In genomic region chr5:119672348-119672983, GRCm38 (mm10) we compare ENCODE assay signal across 9 mouse cellular contexts. TPM values are rescaled to one million over a fixed set of nuclear protein-coding genes. Genes with fewer than 3 reads are reported as not detected.
DNase-seq lines count a peak whose midpoint lies in the region; ATAC-seq and TF ChIP-seq lines count a peak whose summit lies in the region.
"Had no signal": no experiment of that assay in that cellular context is flagged by ENCODE, and none has a peak within 500 bp of the region (broad histone marks: within the 10 kb centered on the region; RNA-seq: fewer than 3 reads in every experiment).

No protein-coding gene starts in this region.

- peak overlapping the region; percentile 91 for H3K9ac ChIP-seq in embryonic facial prominence, embryonic 12.5 days
- H3K9ac ChIP-seq in intestine, embryonic 14.5 days (ENCODE audit: low read length): peak overlapping the region; percentile 89

- peak overlapping the region; percentile 56 for H3K27ac ChIP-seq in layer of hippocampus, adult 2 months
- peak overlapping the region; percentile 98 for H3K27ac ChIP-seq in embryonic facial prominence, embryonic 12.5 days
- peak overlapping the region; percentile 99 for H3K27ac ChIP-seq in intestine, embryonic 14.5 days (ENCODE audit: low read depth)

- H3K36me3 ChIP-seq in embryonic facial prominence, embryonic 12.5 days: no peaks in the 10 kb centered on the region; the same call in 1 of the 2 replicates
- peaks cover 23% of the 10 kb centered on the region for H3K36me3 ChIP-seq in intestine, embryonic 14.5 days (ENCODE audit: control insufficient read depth, insufficient read depth, low read length)

- peak overlapping the region; percentile 65 for H3K4me2 ChIP-seq in embryonic facial prominence, embryonic 12.5 days (replicated peaks)
- peak overlapping the region; percentile 84 for H3K4me2 ChIP-seq in intestine, embryonic 14.5 days (ENCODE audit: low read length)

- peaks cover 15% of the 10 kb centered on the region for H3K4me1 ChIP-seq in embryonic facial prominence, embryonic 12.5 days
- peaks cover 37% of the 10 kb centered on the region for H3K4me1 ChIP-seq in intestine, embryonic 14.5 days (replicated peaks; ENCODE audit: control insufficient read depth, insufficient read depth, low read length)

- H3K27me3 ChIP-seq in embryonic facial prominence, embryonic 12.5 days: peaks cover 41% of the 10 kb centered on the region
- peaks cover 17% of the 10 kb centered on the region for H3K27me3 ChIP-seq in intestine, embryonic 14.5 days (replicated peaks; ENCODE audit: control insufficient read depth, insufficient read depth, low read length)

- under 1% methylated on average over 19 of the region's 19 CpGs for WGBS in embryonic facial prominence, embryonic 12.5 days
- 1% methylated on average over 19 of the region's 19 CpGs for WGBS in intestine, embryonic 14.5 days

- peak overlapping the region; percentile 34 for H3K4me3 ChIP-seq in layer of hippocampus, adult 2 months
- H3K4me3 ChIP-seq in embryonic facial prominence, embryonic 12.5 days: peak overlapping the region; percentile 57
- peak overlapping the region; percentile 83 for H3K4me3 ChIP-seq in intestine, embryonic 14.5 days (ENCODE audit: low read depth, low read length)

- TF ChIP-seq CTCF in layer of hippocampus, adult 2 months (conservative IDR thresholded peaks at IDR 0.05): no peak

- ATAC-seq in embryonic facial prominence, embryonic 12.5 days (ENCODE audit: insufficient number of reproducible peaks, insufficient read depth, low FRiP score, low TSS enrichment): no peak
- no peak for ATAC-seq in intestine, embryonic 14.5 days (replicated peaks; ENCODE audit: low FRiP score, low TSS enrichment, low read depth)
- ATAC-seq in frontal cortex, adult (ENCODE audit: low TSS enrichment): no peak

- H3K9me3 ChIP-seq in embryonic facial prominence, embryonic 12.5 days: no peaks in the 10 kb centered on the region
- H3K9me3 ChIP-seq in intestine, embryonic 14.5 days (ENCODE audit: control insufficient read depth, low read length): no peaks in the 10 kb centered on the region

- DNase-seq in layer of hippocampus, adult 2 months (ENCODE audit: low spot score in 2 of 2): no peak
- DNase-seq in layer of hippocampus, adult 9-10 months (ENCODE audit: low spot score): no peak
- peak; percentile 78 for DNase-seq in intestine, embryonic 14.5 days (ENCODE audit: low spot score)
- DNase-seq in neural tube, embryonic 10.5 days (ENCODE audit: extremely low spot score, low spot score): peak; percentile 55
- no peak for DNase-seq in cerebellum, adult 11 months
- DNase-seq in layer of hippocampus, postnatal 36 days: no peak

RNA-seq across cellular contexts. Expression of gene Tbx3, which starts 2.0 kb away (rescaled TPM):
- total RNA-seq in layer of hippocampus, adult 2 months (2021): 1 to 10 TPM; 3.5 to 3.6 TPM
- polyA plus RNA-seq in embryonic facial prominence, embryonic 12.5 days (2016; fragmentation: Nextera tagmentation; extraction: Ambion mirVana): 59.5 and 65.3 TPM in 2 replicates
- 44.1 and 45.5 TPM in 2 replicates for polyA plus RNA-seq in intestine, embryonic 14.5 days (2014; fragmentation: Nextera tagmentation; extraction: Ambion mirVana)
- total RNA-seq in layer of hippocampus, postnatal 36 days (2021): 1 to 10 TPM; 2.1 to 3.1 TPM
- total RNA-seq: hematopoietic stem cell, adult 5-6 weeks had no signal

Comparison
In these comparisons a context has a peak if more than half of its experiments do, and no peak if none do; other contexts are left out.
1. DNase-seq: peak in intestine, embryonic 14.5 days (single experiment) and neural tube, embryonic 10.5 days (single experiment); none in layer of hippocampus, adult 2 months (0 of 2), layer of hippocampus, adult 9-10 months (single experiment), cerebellum, adult 11 months (single experiment) and layer of hippocampus, postnatal 36 days (0 of 2).
2. Peak in every context shown above with its lines, with median percentiles within 50 percentile points of each other: H3K27ac ChIP-seq and H3K4me3 ChIP-seq.